Mouse (Mus musculus) thymus, adult 18-20 months (tissue): ENCODE results near the gene Rspo3.

Experiments used
- DNase-seq, 2 experiments: peaks; one replicate each; pipeline ENCODE4 v3.0.0; 2022; ENCODE audit warnings: mixed read lengths in 2 of 2

The Rspo3 gene

GRCm38 (mm10) chr10:29535546-29536260 is at the start of gene Rspo3:
Rspo3 (minus strand) TSS chr10:29535867.
- no peak for DNase-seq

GRCm38 (mm10) chr10:29581940-29582339 is 46.3 kb upstream of the Rspo3 start:
- DNase-seq: no peak

GRCm38 (mm10) chr10:29581476-29581875 is 45.8 kb upstream of the Rspo3 start:
- no peak for DNase-seq

- no peak for DNase-seq
These were observed 20.3 kb upstream of the Rspo3 start for GRCm38 (mm10) chr10:29555983-29556382.

GRCm38 (mm10) chr10:29554365-29554764 is 18.7 kb upstream of the Rspo3 start:
- DNase-seq: no peak

GRCm38 (mm10) chr10:29542982-29543381 is 7.3 kb upstream of the Rspo3 start:
- no peak for DNase-seq

GRCm38 (mm10) chr10:29539516-29539915 is 3.8 kb upstream of the Rspo3 start:
- DNase-seq: no peak

GRCm38 (mm10) chr10:29538791-29539190 is 3.1 kb upstream of the Rspo3 start:
- DNase-seq: no peak

- DNase-seq: no peak
These were observed 838 bp downstream of the Rspo3 start for GRCm38 (mm10) chr10:29534830-29535227.

GRCm38 (mm10) chr10:29533846-29534829 is 1.5 kb downstream of the Rspo3 start:
- DNase-seq: no peak

- no peak for DNase-seq
These were observed 2.6 kb downstream of the Rspo3 start for GRCm38 (mm10) chr10:29532821-29533715.

GRCm38 (mm10) chr10:29513563-29513962 is 22.1 kb downstream of the Rspo3 start:
- no peak for DNase-seq

GRCm38 (mm10) chr10:29508167-29508566 is 27.5 kb downstream of the Rspo3 start:
- no peak for DNase-seq

GRCm38 (mm10) chr10:29497205-29497822 is 38.4 kb downstream of the Rspo3 start:
- DNase-seq: no peak

GRCm38 (mm10) chr10:29493996-29494395 is 41.7 kb downstream of the Rspo3 start:
- no peak for DNase-seq

GRCm38 (mm10) chr10:29480945-29481344 is 54.7 kb downstream of the Rspo3 start:
- no peak for DNase-seq

GRCm38 (mm10) chr10:29479401-29479800 is 56.3 kb downstream of the Rspo3 start:
- no peak for DNase-seq

- no peak for DNase-seq
These were observed 65.2 kb downstream of the Rspo3 start for GRCm38 (mm10) chr10:29470454-29470853.

GRCm38 (mm10) chr10:29460100-29460499 is 75.6 kb downstream of the Rspo3 start:
- no peak for DNase-seq

- DNase-seq: no peak
These were observed 76.0 kb downstream of the Rspo3 start for GRCm38 (mm10) chr10:29459632-29460031.

- no peak for DNase-seq
These were observed 90.6 kb downstream of the Rspo3 start for GRCm38 (mm10) chr10:29445076-29445475.

- DNase-seq: no peak
These were observed 94.4 kb downstream of the Rspo3 start for GRCm38 (mm10) chr10:29441297-29441696.
